Mouse (Mus musculus): ENCODE measurements around the gene Hoxa9.

DNA sequence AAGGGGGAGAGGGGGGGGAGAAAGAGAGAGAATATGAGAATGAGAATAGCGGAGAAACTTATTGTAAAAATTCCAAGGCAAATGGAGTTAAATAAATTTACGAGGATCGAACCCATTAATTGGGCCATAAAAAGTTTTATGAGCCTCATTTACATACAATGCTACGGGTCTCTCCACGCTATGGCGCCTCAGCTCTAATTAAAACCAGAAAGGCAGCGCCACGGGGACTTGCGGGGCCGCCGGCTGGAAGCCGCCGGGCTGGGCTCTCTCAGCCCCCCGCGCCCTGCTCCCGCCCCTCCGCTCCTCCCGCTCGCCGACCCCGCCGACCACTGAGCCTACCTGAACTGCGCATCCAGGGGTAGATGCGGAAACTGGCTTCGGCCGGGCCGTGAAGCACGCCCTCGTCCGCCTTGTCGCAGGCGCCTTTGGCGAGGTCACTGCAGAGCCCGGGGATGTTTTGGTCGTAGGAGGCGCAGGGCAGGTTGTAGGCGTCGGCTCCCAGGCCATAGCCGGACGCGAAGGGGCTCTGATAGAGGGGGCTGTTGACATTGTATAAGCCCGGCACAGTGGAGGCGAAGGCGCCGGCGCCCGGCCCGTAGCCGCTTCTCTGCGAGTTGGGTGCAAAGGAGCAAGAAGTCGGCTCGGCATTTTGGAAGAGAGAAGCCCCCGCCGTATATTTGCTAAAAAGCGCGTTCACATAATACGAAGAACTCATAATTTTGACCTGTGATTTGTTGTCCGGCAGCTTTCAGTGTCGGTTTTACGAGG is 14.0 kb downstream of the Hoxa9 start:
- TF ChIP-seq CTCF (IDR thresholded peaks at IDR 0.05; ENCODE audit: low read depth, low read length) (no peak), POLR2A (IDR thresholded peaks at IDR 0.05; ENCODE audit: borderline replicate concordance, low read depth, low read length) (no peak)

Measured in bone marrow macrophage, adult 2 months (primary cell).